Mouse (Mus musculus) embryonic facial prominence, embryonic 12.5 days (tissue): ENCODE results near the gene Erfe. TPM values are rescaled to one million over a fixed set of nuclear protein-coding genes. Genes with fewer than 3 reads are reported as not detected.

Experiments used
- ATAC-seq: fragments of 200-750 bp; cut with Nextera tagmentation; 2 replicates; pipeline ENCODE4 v1.8.0; 2017; ENCODE audit not compliant: insufficient number of reproducible peaks, insufficient read depth, low FRiP score, low TSS enrichment
- H3K27ac ChIP-seq: fragments of 300-500 bp; sonication (generic); 2 replicates; pipeline ENCODE4 v1.5.1; 2016; ENCODE audit warnings: mild to moderate bottlenecking
- H3K27me3 ChIP-seq: fragments of 300-500 bp; sonication (generic); 2 replicates; pipeline ENCODE4 v1.6.1; 2016; ENCODE audit warnings: mild to moderate bottlenecking, moderate library complexity
- H3K36me3 ChIP-seq: fragments of 300-500 bp; sonication (generic); 2 replicates; pipeline ENCODE4 v1.6.1; 2016; ENCODE audit warnings: mild to moderate bottlenecking
- H3K4me1 ChIP-seq: fragments of 300-500 bp; sonication (generic); 2 replicates; pipeline ENCODE4 v1.6.1; 2016
- H3K4me2 ChIP-seq: fragments of 300-500 bp; sonication (generic); replicated peaks from 2 replicates; pipeline ENCODE4 v1.6.1; 2016; ENCODE audit warnings: mild to moderate bottlenecking, moderate library complexity
- H3K4me3 ChIP-seq: fragments of 300-500 bp; sonication (generic); 2 replicates; pipeline ENCODE4 v1.5.1; 2016; ENCODE audit warnings: mild to moderate bottlenecking
- H3K9ac ChIP-seq: fragments of 300-500 bp; sonication (generic); 2 replicates; pipeline ENCODE4 v1.6.1; 2016; ENCODE audit warnings: mild to moderate bottlenecking, moderate library complexity
- H3K9me3 ChIP-seq: fragments of 300-500 bp; sonication (generic); 2 replicates; pipeline ENCODE4 v1.6.1; 2016; ENCODE audit warnings: mild to moderate bottlenecking, moderate library complexity
- WGBS: fragments of 180-500 bp; shearing (Covaris S2); methylation state at CpG from one replicate; pipeline ENCODE4 v1.1.7; 2016; 5-methylcytosine and 5-hydroxymethylcytosine counted together
- polyA plus RNA-seq: library from polyadenylated mRNA; unstranded; fragments of >200 nt; fragmentation: Nextera tagmentation; extraction: Ambion mirVana; gene quantifications from 2 replicates; pipeline ENCODE4 v1.2.1, GENCODE M21; 2016

Erfe gene
- polyA plus RNA-seq, 1 experiment from 2014 or later: 1.8 TPM

- no peak within 1 kb of the TSS for H3K4me3 ChIP-seq
- H3K9ac ChIP-seq: no peak within 1 kb of the TSS
- no peaks in the 10 kb centered on the region for H3K36me3 ChIP-seq
- WGBS: 59% methylated on average over 4 of the region's 4 CpGs
- ATAC-seq: no peak
- no peaks in the 10 kb centered on the region for H3K4me1 ChIP-seq
- H3K4me2 ChIP-seq: no peak within 1 kb of the TSS
- H3K27ac ChIP-seq: no peak within 1 kb of the TSS
- H3K9me3 ChIP-seq: no peaks in the 10 kb centered on the region
- H3K27me3 ChIP-seq: peaks cover 12% of the 10 kb centered on the region
Observed at GRCm38 (mm10) chr1:91350841-91351240, 15.4 kb upstream of the Erfe start, which contains the start of gene Klhl30. TSS of gene Klhl30 (plus strand) at chr1:91351016.

DNA sequence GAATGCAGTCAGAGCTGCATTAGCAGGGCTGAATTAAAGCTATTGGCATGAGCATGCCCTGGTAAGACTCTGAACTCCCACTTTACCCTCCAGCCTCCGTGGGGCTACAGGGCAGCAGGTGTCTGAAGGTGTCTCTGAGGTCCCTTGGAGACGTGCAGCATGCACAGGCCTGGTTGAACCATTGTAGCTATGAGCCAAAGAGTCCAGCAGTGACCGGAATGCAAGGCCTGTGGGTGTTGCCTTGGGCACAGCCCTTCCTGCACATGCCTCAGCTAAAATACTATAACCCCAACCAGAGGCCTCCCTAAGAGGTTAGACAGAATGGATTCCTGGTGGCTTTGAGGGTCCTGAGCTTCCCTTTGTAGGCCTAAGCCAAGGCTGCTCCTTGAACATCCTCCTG is 15.0 kb upstream of the Erfe start:
- ATAC-seq: no peak
- 66% methylated on average over 3 of the region's 3 CpGs for WGBS

DNA sequence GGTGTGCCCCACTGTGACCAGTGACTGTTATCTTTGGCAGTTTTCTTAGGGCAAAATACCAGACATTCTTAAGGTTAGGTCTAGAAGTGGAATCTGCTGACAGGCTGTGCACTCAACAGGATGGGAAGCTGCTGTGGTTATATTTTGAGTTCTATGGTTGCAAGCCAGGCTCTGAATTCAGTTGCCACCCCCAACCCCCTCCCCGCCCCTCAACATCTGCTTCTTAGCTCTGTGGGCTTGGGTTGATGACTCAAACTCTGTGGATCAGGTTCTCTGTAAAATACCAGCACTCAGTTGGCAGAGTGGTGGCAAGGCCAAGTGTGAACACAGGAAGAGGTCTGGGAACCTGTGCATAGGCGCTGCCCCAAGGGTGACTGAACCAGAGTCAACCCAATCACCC is 14.0 kb upstream of the Erfe start:
- Histone ChIP-seq H3K4me1 (no peaks in the 10 kb centered on the region), H3K27ac (no peak overlapping the region), H3K9me3 (no peaks in the 10 kb centered on the region), H3K36me3 (no peaks in the 10 kb centered on the region), H3K4me2 (no peak overlapping the region), H3K27me3 (no peaks in the 10 kb centered on the region), H3K4me3 (no peak overlapping the region), H3K9ac (no peak overlapping the region)
- WGBS: 84% methylated on average over 2 of the region's 2 CpGs
- ATAC-seq: no peak

More for the DNA sequence above, 15.0 kb upstream of the Erfe start:
- Histone ChIP-seq H3K4me2 (no peak overlapping the region), H3K27ac (no peak overlapping the region), H3K27me3 (peaks cover 8% of the 10 kb centered on the region), H3K9ac (no peak overlapping the region), H3K36me3 (no peaks in the 10 kb centered on the region), H3K9me3 (no peaks in the 10 kb centered on the region), H3K4me3 (no peak overlapping the region), H3K4me1 (no peaks in the 10 kb centered on the region)

DNA sequence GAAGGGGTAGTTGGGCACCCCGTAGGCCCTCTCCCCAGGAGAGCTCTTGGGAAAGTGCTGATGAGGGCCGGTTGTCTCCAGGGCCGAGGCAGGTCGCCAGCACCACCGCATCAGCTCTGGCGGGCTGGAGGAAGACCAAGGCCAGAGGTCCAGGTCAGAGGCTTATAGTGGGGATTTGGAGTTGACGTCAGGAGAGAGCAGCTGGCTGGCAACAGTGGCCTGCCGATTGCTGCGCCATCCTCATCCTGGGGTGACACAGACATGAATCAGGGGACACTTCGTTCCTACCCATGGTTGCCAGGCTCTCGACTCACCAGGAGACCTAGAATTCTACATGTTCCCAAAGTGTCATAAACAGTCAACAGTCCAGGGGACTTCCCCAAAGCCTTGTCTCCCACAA is 10.1 kb upstream of the Erfe start:
- Histone ChIP-seq H3K9me3 (no peaks in the 10 kb centered on the region), H3K4me1 (no peaks in the 10 kb centered on the region), H3K27me3 (no peaks in the 10 kb centered on the region), H3K4me3 (no peak overlapping the region), H3K36me3 (no peaks in the 10 kb centered on the region), H3K4me2 (no peak overlapping the region), H3K27ac (no peak overlapping the region), H3K9ac (no peak overlapping the region)
- 84% methylated on average over 11 of the region's 11 CpGs for WGBS
- no peak for ATAC-seq

GRCm38 (mm10) chr1:91362113-91362512 is 4.1 kb upstream of the Erfe start:
- no peaks in the 10 kb centered on the region for H3K36me3 ChIP-seq
- WGBS: 75% methylated on average over 5 of the region's 5 CpGs
- H3K9ac ChIP-seq: no peak overlapping the region
- peaks cover 9% of the 10 kb centered on the region; the same call in 1 of the 2 replicates for H3K4me1 ChIP-seq
- no peak overlapping the region for H3K4me3 ChIP-seq
- 0 out of 2 replicates have a peak, but pooled peaks cover 10% of the 10 kb centered on the region for H3K27me3 ChIP-seq
- no peak overlapping the region for H3K27ac ChIP-seq
- no peaks in the 10 kb centered on the region for H3K9me3 ChIP-seq
- ATAC-seq: no peak
- no peak overlapping the region for H3K4me2 ChIP-seq

DNA sequence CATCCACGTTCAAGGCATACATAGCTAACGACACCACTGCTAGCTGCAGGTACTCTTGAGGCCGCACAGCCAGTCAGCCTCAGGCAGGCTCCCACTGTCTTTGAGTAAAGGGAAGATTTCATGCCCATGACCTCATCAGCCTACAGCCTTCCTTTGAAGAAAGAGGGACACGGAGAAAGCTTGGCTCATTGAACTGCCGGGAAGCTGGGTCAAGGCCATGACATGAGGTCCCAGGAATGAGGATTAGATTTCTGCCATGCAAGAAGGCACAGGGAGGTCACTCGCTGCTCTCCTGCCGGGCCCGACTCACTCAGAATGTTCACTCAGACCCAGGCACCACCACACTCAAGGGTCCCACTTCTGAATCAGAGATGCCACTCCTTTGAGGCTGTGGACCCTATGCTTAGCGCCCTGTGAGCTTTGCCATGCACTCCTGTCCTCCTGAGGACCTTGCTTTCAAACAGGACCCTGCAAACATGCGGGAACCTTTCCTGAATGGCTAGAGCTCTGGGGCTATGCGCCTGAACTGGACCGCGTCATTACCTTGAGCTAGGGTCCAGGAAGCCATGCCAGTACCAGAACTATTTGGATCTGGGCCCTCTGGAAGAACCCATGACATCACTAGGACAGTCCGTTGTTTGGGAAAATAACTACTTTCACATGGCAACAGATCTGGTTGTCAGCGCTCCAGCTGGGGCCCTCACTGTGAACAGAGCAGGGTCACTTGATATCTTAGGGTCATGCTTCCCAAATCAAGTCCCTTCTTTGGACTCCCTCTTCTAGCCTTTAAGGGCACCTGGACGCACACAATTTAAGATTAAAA is 1.2 kb upstream of the Erfe start:
- ATAC-seq: no peak
- Histone ChIP-seq H3K4me3 (no peak overlapping the region), H3K27me3 (0 out of 2 replicates have a peak, but pooled peaks cover 10% of the 10 kb centered on the region), H3K9ac (no peak overlapping the region), H3K27ac (no peak overlapping the region), H3K9me3 (no peaks in the 10 kb centered on the region), H3K4me2 (no peak overlapping the region), H3K4me1 (peaks cover 9% of the 10 kb centered on the region; the same call in 1 of the 2 replicates), H3K36me3 (peaks cover 5% of the 10 kb centered on the region)
- 88% methylated on average over 16 of the region's 16 CpGs for WGBS

GRCm38 (mm10) chr1:91365816-91366214 is 415 bp upstream of the Erfe start:
- no peak overlapping the region for H3K27ac ChIP-seq
- H3K9me3 ChIP-seq: no peaks in the 10 kb centered on the region
- H3K36me3 ChIP-seq: peaks cover 10% of the 10 kb centered on the region
- no peak for ATAC-seq
- H3K4me3 ChIP-seq: peak overlapping the region; percentile 42
- WGBS: 24% methylated on average over 8 of the region's 8 CpGs
- H3K9ac ChIP-seq: peak overlapping the region; percentile 68; the same call in 1 of the 2 replicates
- peaks cover 9% of the 10 kb centered on the region; the same call in 1 of the 2 replicates for H3K4me1 ChIP-seq
- H3K4me2 ChIP-seq: peak overlapping the region; percentile 87
- H3K27me3 ChIP-seq: 0 out of 2 replicates have a peak, but pooled peaks cover 10% of the 10 kb centered on the region

- ATAC-seq: no peak
- Histone ChIP-seq H3K27ac (no peak overlapping the region), H3K4me3 (no peak overlapping the region), H3K4me1 (peaks cover 9% of the 10 kb centered on the region; the same call in 1 of the 2 replicates), H3K4me2 (no peak overlapping the region), H3K27me3 (0 out of 2 replicates have a peak, but pooled peaks cover 10% of the 10 kb centered on the region), H3K36me3 (peaks cover 23% of the 10 kb centered on the region), H3K9me3 (no peaks in the 10 kb centered on the region), H3K9ac (no peak overlapping the region)
- 95% methylated on average over 3 of the region's 3 CpGs for WGBS
Observed at GRCm38 (mm10) chr1:91367295-91367694, 1.1 kb downstream of the Erfe start.

- 79% methylated on average over 4 of the region's 4 CpGs for WGBS
- ATAC-seq: no peak
- peaks cover 43% of the 10 kb centered on the region for H3K36me3 ChIP-seq
Observed at GRCm38 (mm10) chr1:91369408-91369807, 3.2 kb downstream of the Erfe start.

DNA sequence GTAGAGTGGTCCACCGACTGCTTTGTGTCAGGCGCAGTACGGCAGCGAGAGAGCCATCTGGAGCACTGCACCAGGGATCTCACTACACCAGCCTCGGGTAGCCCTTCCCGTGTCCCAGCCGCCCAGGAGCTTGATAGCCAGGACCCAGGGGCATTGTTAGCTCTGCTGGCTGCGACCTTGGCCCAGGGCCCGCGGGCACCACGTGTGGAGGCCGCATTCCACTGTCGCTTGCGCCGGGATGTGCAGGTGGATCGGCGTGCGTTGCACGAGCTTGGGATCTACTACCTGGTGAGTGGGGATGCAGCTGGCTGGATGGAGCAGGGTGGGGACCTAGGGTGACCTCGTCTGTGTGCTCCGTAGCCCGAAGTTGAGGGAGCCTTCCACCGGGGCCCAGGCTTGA is 3.8 kb downstream of the Erfe start:
- Histone ChIP-seq H3K9ac (no peak overlapping the region), H3K4me3 (no peak overlapping the region), H3K4me2 (no peak overlapping the region), H3K27ac (no peak overlapping the region), H3K27me3 (0 out of 2 replicates have a peak, but pooled peaks cover 10% of the 10 kb centered on the region), H3K36me3 (peaks cover 50% of the 10 kb centered on the region), H3K4me1 (peaks cover 9% of the 10 kb centered on the region; the same call in 1 of the 2 replicates), H3K9me3 (no peaks in the 10 kb centered on the region)
- WGBS: 88% methylated on average over 23 of the region's 23 CpGs
- ATAC-seq: no peak

More at GRCm38 (mm10) chr1:91369408-91369807, 3.2 kb downstream of the Erfe start:
- no peak overlapping the region for H3K4me2 ChIP-seq
- 0 out of 2 replicates have a peak, but pooled peaks cover 10% of the 10 kb centered on the region for H3K27me3 ChIP-seq
- no peak overlapping the region for H3K4me3 ChIP-seq
- no peaks in the 10 kb centered on the region for H3K9me3 ChIP-seq
- peaks cover 9% of the 10 kb centered on the region; the same call in 1 of the 2 replicates for H3K4me1 ChIP-seq
- no peak overlapping the region for H3K27ac ChIP-seq
- no peak overlapping the region for H3K9ac ChIP-seq

- Histone ChIP-seq H3K27me3 (no peaks in the 10 kb centered on the region), H3K9ac (no peak overlapping the region), H3K4me2 (no peak overlapping the region), H3K36me3 (peaks cover 83% of the 10 kb centered on the region), H3K4me1 (no peaks in the 10 kb centered on the region), H3K9me3 (no peaks in the 10 kb centered on the region), H3K4me3 (no peak overlapping the region), H3K27ac (no peak overlapping the region)
- ATAC-seq: no peak
- WGBS: 91% methylated on average over 6 of the region's 6 CpGs
Observed at GRCm38 (mm10) chr1:91373414-91373835, 7.2 kb downstream of the Erfe start.
